Mouse (Mus musculus): ENCODE results near the gene Sh3bgr. TPM values are rescaled to one million over a fixed set of nuclear protein-coding genes. Genes with fewer than 3 reads are reported as not detected.

Gene Sh3bgr
- polyA plus RNA-seq, 1 experiment from 2014 or later, result 9.4 TPM

GRCm38 (mm10) chr16:96276596-96276995, 76.3 kb downstream of the Sh3bgr start:
- H3K9me3 ChIP-seq (ENCODE audit: low read length), result no peaks in the 10 kb centered on the region
- H3K9ac ChIP-seq (replicated peaks; ENCODE audit: low read length), result no peak overlapping the region
- H3K27ac ChIP-seq (ENCODE audit: low read length), result no peak overlapping the region
- WGBS, result 77% methylated on average over 3 of the region's 3 CpGs
- no peak overlapping the region for H3K4me2 ChIP-seq (replicated peaks; ENCODE audit: low read depth, low read length)
- no peaks in the 10 kb centered on the region for H3K36me3 ChIP-seq (ENCODE audit: insufficient read depth, low read length)
- H3K4me1 ChIP-seq (ENCODE audit: insufficient read depth, low read length), result peaks cover 28% of the 10 kb centered on the region
- H3K27me3 ChIP-seq (ENCODE audit: insufficient read depth, low read length), result peaks cover 15% of the 10 kb centered on the region
- no peak overlapping the region for H3K4me3 ChIP-seq (ENCODE audit: low read length)
- ATAC-seq (ENCODE audit: low FRiP score, low TSS enrichment), result no peak

Other genes starting within 250 kb of the Sh3bgr start
- gene Psmg1, start 209.5 kb upstream of the Sh3bgr start, polyA plus RNA-seq (2015; fragmentation: Nextera tagmentation; extraction: Ambion mirVana), result 73.3 and 88.6 TPM in 2 replicates
- gene Brwd1, start 117.9 kb upstream of the Sh3bgr start, polyA plus RNA-seq (2015; fragmentation: Nextera tagmentation; extraction: Ambion mirVana), result 74.5 and 85.6 TPM in 2 replicates
- gene Hmgn1, start 72.7 kb upstream of the Sh3bgr start, polyA plus RNA-seq (2015; fragmentation: Nextera tagmentation; extraction: Ambion mirVana), result 609 and 649 TPM in 2 replicates
- gene Wrb, start 55.0 kb upstream of the Sh3bgr start, polyA plus RNA-seq (2015; fragmentation: Nextera tagmentation; extraction: Ambion mirVana), result 70.1 and 75.2 TPM in 2 replicates
- 0.94 and 1.0 TPM in 2 replicates for gene Lca5l, start 8.2 kb upstream of the Sh3bgr start, polyA plus RNA-seq (2015; fragmentation: Nextera tagmentation; extraction: Ambion mirVana)
- 3.8 and 4.5 TPM in 2 replicates for gene B3galt5, start 35.4 kb downstream of the Sh3bgr start, polyA plus RNA-seq (2015; fragmentation: Nextera tagmentation; extraction: Ambion mirVana)
- 0.64 and 0.78 TPM in 2 replicates for gene Itgb2l, start 243.2 kb downstream of the Sh3bgr start, polyA plus RNA-seq (2015; fragmentation: Nextera tagmentation; extraction: Ambion mirVana)